Mouse (Mus musculus): Measurements from ENCODE around the gene Hist1h1t. TPM values are rescaled to one million over a fixed set of nuclear protein-coding genes. Genes with fewer than 3 reads are reported as not detected.

Gene Hist1h1t
- not detected for polyA plus RNA-seq (2017; shearing (Covaris generic))

- no peak for ATAC-seq
These were observed at the start of gene Hist1h1t for GRCm38 (mm10) chr13:23695514-23695913. TSS of gene Hist1h1t (plus strand) at chr13:23695814.

- ATAC-seq, result no peak
These were observed 35.8 kb upstream of the Hist1h1t start for GRCm38 (mm10) chr13:23659636-23660366.

- ATAC-seq, result no peak
These were observed 33.1 kb upstream of the Hist1h1t start for GRCm38 (mm10) chr13:23662536-23662935.

GRCm38 (mm10) chr13:23681990-23682582, 13.5 kb upstream of the Hist1h1t start:
- no peak for ATAC-seq

GRCm38 (mm10) chr13:23682623-23682946, 13.0 kb upstream of the Hist1h1t start:
- no peak for ATAC-seq

GRCm38 (mm10) chr13:23682947-23683754, 12.5 kb upstream of the Hist1h1t start:
- ATAC-seq, result peak; percentile 4

- peak; percentile 97 for ATAC-seq
These were observed 11.8 kb upstream of the Hist1h1t start, which contains the start of the genes Hist1h2ac and Hist1h2bc for GRCm38 (mm10) chr13:23683755-23684281. TSS of gene Hist1h2ac (minus strand) at chr13:23683948. TSS of gene Hist1h2bc (plus strand) at chr13:23684199.

- ATAC-seq, result peak; percentile 33
These were observed 11.2 kb upstream of the Hist1h1t start for GRCm38 (mm10) chr13:23684295-23684945.

- ATAC-seq, result no peak
These were observed 10.3 kb upstream of the Hist1h1t start for GRCm38 (mm10) chr13:23685121-23685861.

- no peak for ATAC-seq
These were observed 9.6 kb upstream of the Hist1h1t start for GRCm38 (mm10) chr13:23685966-23686365.

GRCm38 (mm10) chr13:23687181-23687580, 8.4 kb upstream of the Hist1h1t start:
- no peak for ATAC-seq

- ATAC-seq, result no peak
These were observed 7.7 kb upstream of the Hist1h1t start for GRCm38 (mm10) chr13:23687907-23688306.

- no peak for ATAC-seq
These were observed 6.7 kb upstream of the Hist1h1t start for GRCm38 (mm10) chr13:23688956-23689355.

- ATAC-seq, result no peak
These were observed 6.2 kb upstream of the Hist1h1t start for GRCm38 (mm10) chr13:23689459-23689858.

GRCm38 (mm10) chr13:23693856-23694440, 1.7 kb upstream of the Hist1h1t start:
- no peak for ATAC-seq

- ATAC-seq, result no peak
These were observed 658 bp upstream of the Hist1h1t start for GRCm38 (mm10) chr13:23694956-23695355.

- no peak for ATAC-seq
These were observed 454 bp downstream of the Hist1h1t start for GRCm38 (mm10) chr13:23696061-23696474.

- ATAC-seq, result peak; percentile 32
These were observed 2.1 kb downstream of the Hist1h1t start for GRCm38 (mm10) chr13:23697491-23698299.

- ATAC-seq, result peak; percentile 88
These were observed 2.7 kb downstream of the Hist1h1t start, which contains the start of gene Hist1h4c for GRCm38 (mm10) chr13:23698300-23698693. TSS of gene Hist1h4c (minus strand) at chr13:23698454.

GRCm38 (mm10) chr13:23698996-23699395, 3.4 kb downstream of the Hist1h1t start:
- ATAC-seq, result no peak

Data from inflammation-experienced regulatory T-cells, adult 6 months (primary cell).